Mouse (Mus musculus) Patski (cell line): ENCODE data around the gene Rpl3l. TPM values are rescaled to one million over a fixed set of nuclear protein-coding genes. Genes with fewer than 3 reads are reported as not detected.

ENCODE experiments used
- ATAC-seq: fragments of 100-300 bp; one replicate; pipeline ENCODE4 v1.8.0; 2021
- CTCF ChIA-PET: fragments of 350-600 bp; sonication (Branson Sonifier 250); formaldehyde crosslinking; loops from one replicate; lab custom pipeline; 2022; ENCODE audit warnings: inconsistent platforms; lab: Charles Lee
- POLR2A ChIA-PET: fragments of 350-600 bp; sonication (Branson Sonifier 250); formaldehyde crosslinking; loops from one replicate; lab custom pipeline; 2022; ENCODE audit warnings: antibody characterized with exemption, inconsistent platforms; lab: Charles Lee
- DNase-seq: peaks from one replicate; pipeline ENCODE4 v3.0.0-alpha.2; 2011; ENCODE audit warnings: low read depth, low spot score
- H3K27me3 ChIP-seq: fragments of 371-371 bp; one replicate; pipeline ENCODE4 v1.5.1; 2021
- CTCF ChIP-seq: fragments of 100-300 bp; IDR thresholded peaks from one replicate; pipeline ENCODE4 v1.5.1; 2021
- in situ Hi-C: fragments of 300-500 bp; cut with MboI; formaldehyde crosslinking; loops from 3 replicates; pipeline ENCODE4 v1.11.1; 2018; ENCODE audit warnings: low pct_unique_long_range_greater_than_20kb, mixed read lengths
- polyA plus RNA-seq: library from polyadenylated mRNA; unstranded; gene quantifications from one replicate; pipeline ENCODE4 v1.2.3, GENCODE M21; 2021

The Rpl3l gene
- polyA plus RNA-seq, 1 experiment from 2014 or later = 0.15 TPM

DNA sequence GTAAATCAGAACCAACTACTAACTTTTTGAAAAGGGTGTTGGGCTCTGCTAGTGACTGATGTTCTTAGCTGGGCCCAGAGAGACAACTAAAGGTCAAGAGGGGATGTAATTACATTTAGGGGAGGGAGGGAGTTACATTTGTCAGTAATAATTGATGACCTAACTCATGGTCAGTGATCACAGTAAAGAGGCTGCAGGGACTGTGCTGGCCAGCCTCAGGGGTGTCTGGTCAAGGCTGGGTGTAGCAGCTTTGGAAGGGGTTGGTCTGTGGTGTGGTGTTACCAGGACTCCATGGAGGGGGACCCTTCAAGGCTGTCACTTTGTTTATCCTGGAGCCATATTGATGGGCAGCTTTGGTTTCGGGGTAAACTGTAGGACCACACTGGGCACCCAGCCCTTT lies 29.8 kb downstream of the Rpl3l start:
- DNase-seq (no peak), ATAC-seq (no peak)
- ChIA-PET CTCF (interaction anchor here (1.0 kb wide), 1 partner anchor 12 kb away, joined by 3 read pairs; no protein-coding TSS in a partner anchor), POLR2A (no interaction called here)
- in situ Hi-C loops = no loop called here
- TF ChIP-seq CTCF = no peak
- peaks cover 19% of the 10 kb centered on the region for H3K27me3 ChIP-seq

GRCm38 (mm10) chr17:24761121-24761520 lies 33.5 kb downstream of the Rpl3l start:
- H3K27me3 ChIP-seq = no peaks in the 10 kb centered on the region
- POLR2A ChIA-PET = interaction anchor here (0.6 kb wide), 1 partner anchor 9 kb away, joined by 4 read pairs; the partner anchor contains the start of gene Hs3st6
- no peak for DNase-seq
- CTCF ChIA-PET = interaction anchor here (0.7 to 1.3 kb wide), 2 partner anchors 16 to 35 kb away, joined by 3 to 4 read pairs; no protein-coding TSS in a partner anchor
- in situ Hi-C loops = no loop called here
- ATAC-seq = no peak
- TF ChIP-seq CTCF = no peak

DNA sequence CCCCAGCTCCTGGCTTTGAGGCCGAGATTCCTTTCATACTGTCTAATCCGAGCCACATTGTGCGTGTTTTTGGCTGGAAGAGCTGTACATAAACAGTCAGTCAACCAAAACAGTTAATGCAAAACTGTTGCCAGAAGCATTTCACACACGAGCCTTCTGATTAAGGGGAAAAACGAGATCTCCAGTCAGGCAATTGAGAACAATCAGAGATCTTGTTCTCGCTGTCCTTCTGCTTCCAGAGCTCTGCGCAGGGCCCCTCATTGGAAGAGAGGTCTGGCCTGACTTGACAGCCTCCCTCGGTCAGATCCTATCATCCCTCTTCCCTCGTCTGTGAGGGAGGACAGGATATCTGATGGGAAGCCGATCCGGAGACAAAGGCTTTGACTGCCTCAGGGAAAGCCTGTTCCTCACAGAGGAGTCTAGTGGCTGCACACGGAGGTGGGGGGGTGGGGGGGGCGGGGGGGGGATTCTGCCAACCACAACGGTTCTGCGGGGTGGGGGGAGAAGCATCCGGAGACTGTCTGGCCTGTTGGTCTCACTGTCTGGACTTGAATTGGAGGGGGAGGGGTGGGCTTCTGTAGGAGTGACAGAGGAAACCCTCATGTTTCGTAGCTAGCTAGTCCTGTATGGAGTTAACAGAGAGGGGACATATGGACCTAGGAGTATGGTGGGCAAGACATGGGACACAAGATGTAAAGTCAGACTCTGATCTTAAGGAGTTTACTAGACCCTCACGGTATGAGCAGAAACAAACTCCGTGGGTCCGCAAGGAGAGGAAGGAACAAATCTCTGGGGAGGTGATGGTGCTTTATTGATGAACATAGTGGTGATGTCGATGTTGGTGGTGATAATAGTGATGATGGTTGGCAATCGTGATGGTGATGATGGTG lies 37.6 kb downstream of the Rpl3l start:
- in situ Hi-C loops = no loop called here
- peak; percentile 9 for ATAC-seq
- POLR2A ChIA-PET = interaction anchor here (0.7 to 1.5 kb wide), 3 partner anchors 12 to 30 kb away, joined by 3 to 4 read pairs (median 3); no protein-coding TSS in a partner anchor
- no peak for TF ChIP-seq CTCF
- CTCF ChIA-PET = interaction anchor here (1.3 to 1.7 kb wide), 3 partner anchors 13 to 52 kb away, joined by 4 to 7 read pairs (median 6); partner anchors contain the start of gene Hs3st6
- DNase-seq = no peak
- H3K27me3 ChIP-seq = no peaks in the 10 kb centered on the region

- H3K27me3 ChIP-seq = no peaks in the 10 kb centered on the region
- TF ChIP-seq CTCF = no peak
- in situ Hi-C loops = no loop called here
- ChIA-PET CTCF (no interaction called here), POLR2A (interaction anchor here (1.5 kb wide), 1 partner anchor 13 kb away, joined by 3 read pairs; no protein-coding TSS in a partner anchor)
- DNase-seq (peak; percentile 74), ATAC-seq (peak; percentile 55)
Measured at GRCm38 (mm10) chr17:24766266-24766875, 38.8 kb downstream of the Rpl3l start.

DNA sequence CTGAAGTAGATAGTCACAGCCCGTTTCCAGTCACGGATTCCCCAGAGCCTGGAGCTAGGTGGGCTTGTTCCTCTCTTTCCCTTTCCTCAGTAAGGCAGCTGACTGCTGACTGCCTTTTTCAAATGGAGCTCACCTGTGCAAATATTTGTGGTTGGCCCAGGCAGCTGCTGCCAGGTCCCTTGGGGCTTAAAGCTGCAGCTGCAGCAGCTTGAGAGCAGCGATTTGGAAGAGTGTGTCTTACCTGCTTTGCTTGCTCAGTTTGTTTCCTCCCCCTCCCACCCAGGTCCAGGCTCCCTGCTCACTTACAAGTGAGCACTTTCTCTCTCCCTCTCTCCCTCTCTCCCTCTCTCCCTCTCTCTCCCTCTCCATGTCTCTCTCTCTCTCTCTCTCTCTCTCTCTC lies 41.5 kb downstream of the Rpl3l start:
- ATAC-seq (no peak), DNase-seq (no peak)
- H3K27me3 ChIP-seq = no peaks in the 10 kb centered on the region
- POLR2A ChIA-PET = interaction anchor here (0.6 kb wide), 1 partner anchor 71 kb away, joined by 3 read pairs; the partner anchor contains the start of gene Hagh
- in situ Hi-C loops = no loop called here
- TF ChIP-seq CTCF = no peak
- CTCF ChIA-PET = no interaction called here

GRCm38 (mm10) chr17:24773241-24773640 lies 45.6 kb downstream of the Rpl3l start:
- no peak for TF ChIP-seq CTCF
- ATAC-seq = no peak
- POLR2A ChIA-PET = no interaction called here

DNA sequence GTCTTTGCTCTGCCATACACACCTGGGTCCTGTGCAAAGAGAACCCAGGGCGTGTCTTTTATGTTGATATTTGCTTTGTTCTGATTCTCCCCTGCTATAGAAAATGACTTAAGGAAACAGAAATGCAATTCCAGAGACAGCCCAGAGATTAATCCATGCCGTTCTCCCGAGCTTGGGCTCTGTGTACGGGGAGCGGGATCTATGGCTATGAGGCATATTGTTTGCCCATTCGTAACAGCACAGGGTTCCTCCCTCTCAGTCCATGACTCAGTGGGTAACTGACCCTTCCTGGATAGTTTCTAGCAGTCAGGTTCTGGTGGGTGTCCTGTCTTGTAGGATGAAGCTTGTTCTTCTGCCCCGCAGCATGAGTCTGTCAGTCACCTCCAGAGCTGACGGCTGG lies 47.6 kb downstream of the Rpl3l start:
- no peak for DNase-seq

More at GRCm38 (mm10) chr17:24773241-24773640, 45.6 kb downstream of the Rpl3l start:
- CTCF ChIA-PET = no interaction called here
- DNase-seq = no peak
- in situ Hi-C loops = no loop called here
- no peaks in the 10 kb centered on the region for H3K27me3 ChIP-seq

DNA sequence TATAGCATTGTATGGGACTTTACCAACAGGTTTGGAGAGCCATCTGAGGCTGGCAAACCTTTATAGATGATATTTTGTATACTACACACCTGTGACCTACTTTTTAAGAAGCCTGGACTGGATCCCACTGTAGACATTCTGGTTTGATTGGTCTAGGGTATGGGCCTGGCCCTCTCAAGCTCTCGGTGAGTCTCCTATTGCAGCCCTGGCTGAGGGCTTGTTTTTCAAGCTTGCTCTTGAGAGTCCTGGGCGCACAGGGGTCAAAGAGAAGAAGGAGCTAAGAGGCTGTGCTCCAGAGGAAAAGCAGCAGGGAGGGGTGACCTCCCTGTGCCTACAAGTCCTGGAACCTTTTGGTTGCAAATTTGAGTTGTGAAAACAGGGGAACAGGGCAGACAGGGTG lies 49.5 kb downstream of the Rpl3l start:
- POLR2A ChIA-PET = no interaction called here
- CTCF ChIA-PET = no interaction called here
- ATAC-seq = no peak
- no peaks in the 10 kb centered on the region for H3K27me3 ChIP-seq
- in situ Hi-C loops = no loop called here
- DNase-seq = no peak
- TF ChIP-seq CTCF = no peak

More for the DNA sequence above, 47.6 kb downstream of the Rpl3l start:
- in situ Hi-C loops = no loop called here
- CTCF ChIA-PET = no interaction called here
- ATAC-seq = no peak
- H3K27me3 ChIP-seq = no peaks in the 10 kb centered on the region
- POLR2A ChIA-PET = no interaction called here
- TF ChIP-seq CTCF = no peak

DNA sequence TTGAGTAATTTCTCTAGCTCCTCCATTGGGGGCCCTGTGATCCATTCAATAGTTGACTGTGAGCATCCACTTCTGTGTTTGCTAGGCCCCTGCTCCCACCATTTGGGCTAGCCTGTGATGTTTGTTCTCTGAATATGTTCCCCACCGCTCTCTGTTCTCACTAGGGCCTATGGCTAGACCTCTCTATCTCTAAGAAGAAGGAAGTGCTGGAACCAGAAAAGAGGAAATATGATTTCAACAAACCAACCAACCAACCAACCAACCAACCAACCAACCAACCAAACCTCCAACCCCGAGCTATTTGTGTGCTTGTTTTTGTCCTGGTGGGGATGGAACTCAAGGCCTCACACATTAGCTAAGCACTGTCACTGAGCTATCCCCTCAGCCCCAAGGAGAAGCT lies 53.2 kb downstream of the Rpl3l start:
- ATAC-seq = no peak
- POLR2A ChIA-PET = no interaction called here
- CTCF ChIA-PET = interaction anchor here (1.2 to 1.4 kb wide), 2 partner anchors 35 to 52 kb away, joined by 3 to 5 read pairs; no protein-coding TSS in a partner anchor
- peaks cover 5% of the 10 kb centered on the region for H3K27me3 ChIP-seq
- TF ChIP-seq CTCF = no peak
- no peak for DNase-seq
- in situ Hi-C loops = no loop called here

Other genes starting within 250 kb of the Rpl3l start
- gene Mlst8, start 248.7 kb upstream of the Rpl3l start, polyA plus RNA-seq = 23.1 TPM
- gene Caskin1, start 239.2 kb upstream of the Rpl3l start, polyA plus RNA-seq = 1.0 TPM
- gene Traf7, start 199.9 kb upstream of the Rpl3l start, polyA plus RNA-seq = 154 TPM
- gene Rab26, start 193.6 kb upstream of the Rpl3l start, polyA plus RNA-seq = 0.40 TPM
- gene Pkd1, start 178.0 kb upstream of the Rpl3l start, polyA plus RNA-seq = 41.0 TPM
- gene Tsc2, start 95.2 kb upstream of the Rpl3l start, polyA plus RNA-seq = 93.5 TPM
- gene Nthl1, start 95.1 kb upstream of the Rpl3l start, polyA plus RNA-seq = 33.4 TPM
- gene Slc9a3r2, start 77.5 kb upstream of the Rpl3l start, polyA plus RNA-seq = 32.3 TPM
- not detected for gene Npw, start 69.4 kb upstream of the Rpl3l start, polyA plus RNA-seq
- gene Zfp598, start 58.1 kb upstream of the Rpl3l start, polyA plus RNA-seq = 48.0 TPM
- 2.7 TPM for gene Syngr3, start 37.9 kb upstream of the Rpl3l start, polyA plus RNA-seq
- gene Gfer, start 31.7 kb upstream of the Rpl3l start, polyA plus RNA-seq = 47.6 TPM
- gene Noxo1, start 31.6 kb upstream of the Rpl3l start, polyA plus RNA-seq = 2.4 TPM
- 66.1 TPM for gene Tbl3, start 20.2 kb upstream of the Rpl3l start, polyA plus RNA-seq
- gene Rnf151, start 9.8 kb upstream of the Rpl3l start, polyA plus RNA-seq = 0.08 TPM
- gene Rps2, start 9.7 kb upstream of the Rpl3l start, polyA plus RNA-seq = 1,141 TPM
- gene Ndufb10, start 3.3 kb upstream of the Rpl3l start, polyA plus RNA-seq = 362 TPM
- gene Msrb1, start 8.8 kb downstream of the Rpl3l start, polyA plus RNA-seq = 100 TPM
- 2.9 TPM for gene Hs3st6, start 25.2 kb downstream of the Rpl3l start, polyA plus RNA-seq
- gene Meiob, start 76.5 kb downstream of the Rpl3l start, polyA plus RNA-seq = 0.09 TPM
- gene Hagh, start 112.3 kb downstream of the Rpl3l start, polyA plus RNA-seq = 116 TPM
- 41.2 TPM for gene Fahd1, start 122.5 kb downstream of the Rpl3l start, polyA plus RNA-seq
- gene Igfals, start 138.2 kb downstream of the Rpl3l start, polyA plus RNA-seq = 0.12 TPM
- 49.8 TPM for gene Nubp2, start 158.5 kb downstream of the Rpl3l start, polyA plus RNA-seq
- gene Spsb3, start 158.8 kb downstream of the Rpl3l start, polyA plus RNA-seq = 32.4 TPM
- gene Eme2, start 167.3 kb downstream of the Rpl3l start, polyA plus RNA-seq = 21.4 TPM
- 115 TPM for gene Mrps34, start 167.3 kb downstream of the Rpl3l start, polyA plus RNA-seq
- gene Nme3, start 168.7 kb downstream of the Rpl3l start, polyA plus RNA-seq = 39.8 TPM
- gene Mapk8ip3, start 209.2 kb downstream of the Rpl3l start, polyA plus RNA-seq = 66.3 TPM
- gene Jpt2, start 232.9 kb downstream of the Rpl3l start, polyA plus RNA-seq = 50.2 TPM